Mouse (Mus musculus) activated CD4-positive, CD25-positive, alpha-beta regulatory T cell, adult 4 months (primary cell): ENCODE results near the gene Chd3. TPM values are rescaled to one million over a fixed set of nuclear protein-coding genes. Genes with fewer than 3 reads are reported as not detected.

Source experiments
- ATAC-seq: one replicate; pipeline ENCODE4 v1.8.0; 2017
- polyA plus RNA-seq, 2 experiments: library from polyadenylated mRNA; unstranded; fragments of 100-300 nt; shearing (Covaris generic); gene quantifications; one replicate each; pipeline ENCODE4 v1.2.1; 2017

Chd3 gene
- polyA plus RNA-seq, 2 experiments from 2014 or later, result 58.7 to 62.7 TPM

DNA sequence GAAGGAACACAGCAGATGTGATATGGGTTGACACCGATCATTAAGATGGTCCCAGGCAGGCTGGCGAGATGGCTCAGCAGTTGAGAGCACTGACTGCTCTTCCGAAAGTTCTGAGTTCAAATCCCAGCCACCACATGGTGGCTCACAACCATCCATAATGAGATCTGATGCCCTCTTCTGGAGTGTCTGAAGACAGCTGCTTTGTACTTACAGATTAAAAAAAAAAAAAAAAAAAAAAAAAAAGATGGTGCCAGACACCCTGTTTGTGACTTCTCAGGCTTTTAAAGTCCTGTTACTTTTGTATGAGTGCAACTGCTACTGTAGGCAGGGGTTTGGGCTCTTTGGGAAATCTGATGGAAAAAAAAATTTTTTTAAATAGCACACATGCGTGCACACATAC lies 19.5 kb upstream of the Chd3 start:
- ATAC-seq, result no peak

- no peak for ATAC-seq
Observed at GRCm38 (mm10) chr11:69386758-69387157, 17.6 kb upstream of the Chd3 start.

DNA sequence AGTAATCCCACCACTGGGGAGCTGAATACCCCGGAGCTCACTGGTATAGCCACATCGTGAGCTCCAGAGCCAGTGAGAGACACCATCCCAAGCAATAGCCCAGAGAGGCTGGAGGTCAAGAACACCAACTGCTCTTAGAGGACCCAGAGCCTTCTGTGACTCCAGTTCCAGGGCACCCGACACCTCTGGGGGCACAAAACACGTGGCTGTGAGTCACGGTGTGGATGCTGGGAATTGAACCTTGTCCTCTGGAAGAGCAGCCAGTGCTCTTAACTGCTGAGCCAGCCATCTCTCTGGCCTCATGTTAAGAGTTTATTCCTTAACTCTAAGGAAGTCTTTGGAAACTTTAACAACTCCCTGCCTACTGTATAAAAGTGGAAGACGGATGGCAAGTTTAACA lies 15.8 kb upstream of the Chd3 start:
- no peak for ATAC-seq

- ATAC-seq, result no peak
Observed at GRCm38 (mm10) chr11:69382478-69383105, 13.4 kb upstream of the Chd3 start.

DNA sequence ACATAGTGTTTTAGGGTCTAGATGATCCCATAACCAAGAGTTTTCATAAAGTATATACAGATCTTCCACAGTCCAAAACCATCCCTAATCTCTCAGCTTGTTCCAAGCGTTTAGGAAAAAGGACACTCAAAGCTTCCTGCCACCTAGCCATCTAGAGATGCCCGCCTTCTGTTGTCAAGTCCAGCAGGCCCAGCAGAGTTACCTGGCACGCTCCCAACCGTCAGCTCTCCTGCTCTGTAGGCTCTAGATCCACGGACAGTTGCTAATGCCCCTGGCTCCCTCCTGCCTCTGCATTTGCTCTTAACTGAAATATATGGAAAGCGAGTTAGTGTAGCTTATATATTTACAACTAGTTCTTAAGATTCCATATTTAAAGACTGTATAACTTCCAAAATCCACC lies 12.2 kb upstream of the Chd3 start:
- no peak for ATAC-seq

DNA sequence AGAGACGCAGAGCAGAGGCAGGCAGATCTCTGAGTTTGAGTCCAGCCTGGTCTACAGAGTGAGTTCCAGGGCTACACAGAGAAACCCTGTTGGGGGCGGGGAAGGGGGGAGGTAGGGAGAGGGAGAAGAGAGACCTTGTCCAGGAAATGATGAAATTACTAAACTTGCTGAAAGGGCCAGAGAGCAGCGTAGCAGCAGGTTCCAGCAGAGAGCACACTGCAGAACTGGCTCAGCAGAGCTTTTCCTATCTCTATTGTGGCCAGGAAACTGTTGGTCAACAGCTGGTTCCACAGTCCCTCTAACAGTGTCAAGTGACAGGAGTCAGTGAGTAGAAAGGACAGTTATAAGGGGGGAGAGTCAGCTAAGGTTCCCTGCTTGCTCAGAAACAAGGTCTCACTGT lies 10.4 kb upstream of the Chd3 start:
- ATAC-seq, result no peak

- no peak for ATAC-seq
Observed at GRCm38 (mm10) chr11:69377766-69378165, 8.6 kb upstream of the Chd3 start.

- no peak for ATAC-seq
Observed at GRCm38 (mm10) chr11:69375646-69376045, 6.4 kb upstream of the Chd3 start.

GRCm38 (mm10) chr11:69373223-69373965 lies 4.2 kb upstream of the Chd3 start:
- no peak for ATAC-seq

GRCm38 (mm10) chr11:69372780-69373170 lies 3.6 kb upstream of the Chd3 start:
- no peak for ATAC-seq

- no peak for ATAC-seq
Observed at GRCm38 (mm10) chr11:69372056-69372779, 3.0 kb upstream of the Chd3 start.

DNA sequence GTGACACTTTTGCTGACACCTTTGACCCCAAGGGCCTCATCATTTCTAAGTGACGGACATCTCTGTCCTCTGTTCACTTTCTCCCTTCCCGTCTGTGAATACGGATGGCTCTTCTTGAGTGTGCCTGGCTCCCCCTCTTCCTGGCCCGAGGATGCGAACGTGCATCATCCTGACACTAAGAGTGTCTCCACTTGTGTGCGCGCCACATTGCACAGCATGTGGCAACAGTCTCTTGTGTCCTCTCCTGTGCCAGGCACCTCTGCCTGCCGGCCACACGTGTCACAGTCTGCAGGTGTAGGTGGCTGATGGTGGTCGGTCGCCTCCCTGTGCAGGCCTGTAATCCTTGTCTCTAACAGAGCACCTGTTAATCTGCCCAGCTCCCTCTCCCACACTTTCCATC lies 2.4 kb upstream of the Chd3 start:
- ATAC-seq, result no peak

DNA sequence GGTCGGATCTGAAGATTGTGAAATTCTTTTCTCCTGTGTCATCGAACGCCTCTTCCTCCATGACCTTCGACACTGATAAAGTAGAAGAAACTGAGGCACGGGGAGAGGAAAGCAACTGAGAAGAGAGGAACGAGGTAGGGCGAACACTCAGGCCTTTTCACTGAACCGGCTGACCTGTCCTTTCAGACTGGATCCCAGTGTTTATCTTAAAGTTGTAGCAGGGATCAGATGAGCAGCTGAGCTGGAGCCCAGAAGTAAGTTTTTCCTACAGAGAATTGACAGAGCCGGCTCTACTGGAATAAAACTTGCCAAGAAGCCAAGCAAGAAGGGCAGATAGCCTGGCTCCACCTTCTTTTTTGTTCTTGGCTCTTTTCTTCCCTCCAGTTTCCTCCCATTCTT lies 1.6 kb upstream of the Chd3 start:
- no peak for ATAC-seq

DNA sequence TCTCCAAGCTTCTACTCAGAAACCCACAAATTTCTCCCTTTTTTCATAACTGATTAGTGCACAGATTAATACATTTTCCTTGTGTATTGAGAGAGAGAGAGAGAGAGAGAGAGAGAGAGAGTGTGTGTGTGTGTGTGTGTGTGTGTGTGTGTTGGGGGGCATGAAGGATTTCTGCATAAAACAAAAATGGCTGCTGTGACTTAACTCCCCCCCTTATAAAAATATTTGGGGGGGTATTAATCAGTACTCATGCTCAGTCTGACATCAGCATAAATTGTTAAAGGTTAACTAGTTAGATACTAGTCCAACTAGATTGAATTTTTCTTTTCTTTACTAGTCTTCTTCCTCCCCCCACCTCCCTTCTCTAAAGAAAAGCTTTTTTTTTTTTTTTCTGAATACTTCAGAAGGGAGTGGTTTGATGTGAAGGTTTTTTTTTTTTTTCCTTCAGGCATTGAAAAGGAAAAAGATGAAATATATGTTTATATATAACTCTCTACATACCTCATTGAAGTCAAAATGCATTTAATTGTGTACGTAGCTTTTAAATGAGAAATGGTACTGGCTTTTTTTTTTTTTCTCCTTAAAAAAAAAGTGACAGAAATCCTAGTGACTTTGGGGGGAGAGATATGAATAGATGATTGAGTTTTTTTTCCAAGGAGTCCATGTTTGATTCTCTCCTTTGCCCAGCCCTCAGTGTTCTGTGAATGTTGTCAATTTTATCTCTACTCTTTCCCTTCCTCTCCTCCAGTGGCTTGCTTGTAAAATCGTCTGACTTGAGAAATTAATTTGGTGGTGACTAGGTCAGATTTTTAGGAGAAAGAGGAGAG lies 997 bp upstream of the Chd3 start:
- ATAC-seq, result no peak

GRCm38 (mm10) chr11:69368356-69369214 lies 621 bp downstream of the Chd3 start:
- no peak for ATAC-seq

GRCm38 (mm10) chr11:69367616-69368355 lies 1.4 kb downstream of the Chd3 start:
- no peak for ATAC-seq

GRCm38 (mm10) chr11:69366855-69367615 lies 2.2 kb downstream of the Chd3 start:
- no peak for ATAC-seq

DNA sequence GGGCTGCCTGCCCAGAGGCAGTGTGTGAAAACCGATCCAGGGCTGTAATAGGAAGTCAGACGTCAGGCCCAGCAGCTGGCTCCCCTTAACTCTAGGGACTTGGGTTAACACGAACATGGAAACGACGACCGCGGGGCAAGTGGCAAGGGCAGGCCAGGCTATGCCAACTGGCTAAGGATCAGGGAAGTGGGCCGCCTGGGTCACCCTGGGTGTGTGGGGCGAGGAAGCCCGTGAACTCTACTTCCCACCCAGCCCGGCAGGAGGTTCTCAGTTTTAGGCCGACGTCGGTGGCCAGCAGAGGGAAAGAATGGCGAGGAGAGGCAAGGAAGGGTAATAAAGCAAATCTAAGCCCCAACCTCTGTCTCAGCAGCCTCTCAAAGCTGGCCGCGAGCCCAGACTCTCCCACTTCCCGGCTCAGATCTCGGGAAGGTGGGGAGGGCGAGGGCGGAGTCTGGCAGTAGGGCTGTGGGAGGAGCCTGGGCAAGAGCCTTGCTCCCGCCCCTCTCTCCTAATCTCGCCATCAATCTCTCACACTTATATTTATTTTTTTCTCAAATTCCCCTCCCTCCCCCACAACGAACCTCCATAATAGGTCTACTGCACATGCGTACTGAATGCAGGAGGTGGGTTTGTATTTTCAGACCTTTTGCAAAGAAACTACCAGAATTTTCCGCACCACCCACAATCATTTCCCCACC lies 2.9 kb downstream of the Chd3 start:
- peak; percentile 77 for ATAC-seq

GRCm38 (mm10) chr11:69365722-69366121 lies 3.5 kb downstream of the Chd3 start:
- no peak for ATAC-seq

DNA sequence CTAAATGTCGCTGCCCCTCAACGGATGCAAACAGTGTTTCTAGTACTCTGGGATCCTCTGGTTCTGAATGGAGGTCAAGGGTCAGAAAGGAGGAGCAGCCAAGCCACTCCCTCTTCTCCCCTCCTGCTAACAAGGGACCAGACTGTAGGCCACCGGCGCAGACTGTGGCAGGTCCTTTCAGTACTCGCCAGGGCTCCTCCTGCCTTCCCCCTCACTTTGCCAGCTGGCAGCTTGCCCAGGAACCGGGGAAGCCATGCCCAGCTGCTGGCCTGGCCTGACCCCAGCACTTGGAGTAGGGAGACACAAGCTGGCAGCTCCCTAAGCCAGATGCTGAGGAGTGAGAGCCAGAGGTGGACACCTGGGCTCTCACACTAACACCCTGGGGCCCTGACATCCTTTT lies 4.3 kb downstream of the Chd3 start:
- no peak for ATAC-seq
